Mouse (Mus musculus): ENCODE results near the gene Tnr.

- TF ChIP-seq CTCF (IDR thresholded peaks at IDR 0.05 in 2 of 3, conservative IDR thresholded peaks at IDR 0.05 in 1 of 3; ENCODE audit: control insufficient read depth in 1 of 3, insufficient read depth in 1 of 3, low read depth in 2 of 3, low read length in 3 of 3, poor library complexity in 1 of 3, severe bottlenecking in 1 of 3) (no peak), TBP (IDR thresholded peaks at IDR 0.05; ENCODE audit: low read depth, low read length) (no peak), EP300 (IDR thresholded peaks at IDR 0.05; ENCODE audit: low read depth in 1 of 2, low read length in 2 of 2) (no peak), SIN3A (IDR thresholded peaks at IDR 0.05; ENCODE audit: low read length) (no peak), POLR2A (IDR thresholded peaks at IDR 0.05; ENCODE audit: control insufficient read depth in 1 of 2, insufficient read depth in 1 of 2, low read depth in 1 of 2, low read length in 2 of 2, poor library complexity in 1 of 2) (no peak), JUND (IDR thresholded peaks at IDR 0.05; ENCODE audit: low read depth, low read length) (no peak), POLR2AphosphoS2 (IDR thresholded peaks at IDR 0.05; ENCODE audit: low read length) (no peak), ZKSCAN1 (IDR thresholded peaks at IDR 0.05; ENCODE audit: low read depth, low read length) (no peak), CHD1 (IDR thresholded peaks at IDR 0.05; ENCODE audit: low read depth, low read length) (no peak), ZMIZ1 (IDR thresholded peaks at IDR 0.05; ENCODE audit: low read depth, low read length) (no peak)
These were observed 72.2 kb downstream of the Tnr start for GRCm38 (mm10) chr1:159595729-159596128.
